ENCODE assay signal across 28 mouse cellular contexts in genomic region chr14:59616802-59617201, GRCm38 (mm10). TPM values are rescaled to one million over a fixed set of nuclear protein-coding genes. Genes with fewer than 3 reads are reported as not detected.
DNase-seq lines count a peak whose midpoint lies in the region; ATAC-seq lines count a peak whose summit lies in the region.
"Had no signal": no experiment of that assay in that cellular context is flagged by ENCODE, and none has a peak within 500 bp of the region (broad histone marks: within the 10 kb centered on the region; RNA-seq: fewer than 3 reads in every experiment).

No protein-coding gene starts in this region.

- no peak overlapping the region for H3K4me2 ChIP-seq in midbrain, embryonic 11.5 days
- no peak overlapping the region for H3K4me2 ChIP-seq in midbrain, embryonic 14.5 days (ENCODE audit: low read length)
- H3K4me2 ChIP-seq in limb, embryonic 12.5 days: peak overlapping the region; percentile 10; the same call in 1 of the 2 replicates
- H3K4me2 ChIP-seq: embryonic facial prominence, embryonic 13.5 days; embryonic facial prominence, embryonic 15.5 days; forebrain, embryonic 13.5 days; forebrain, embryonic 15.5 days had no signal

- no peak overlapping the region for H3K9ac ChIP-seq in midbrain, embryonic 11.5 days (ENCODE audit: low read length)
- no peak overlapping the region for H3K9ac ChIP-seq in midbrain, embryonic 14.5 days (replicated peaks; ENCODE audit: low read length)
- H3K9ac ChIP-seq in limb, embryonic 12.5 days (replicated peaks): no peak overlapping the region
- H3K9ac ChIP-seq: embryonic facial prominence, embryonic 13.5 days; embryonic facial prominence, embryonic 15.5 days; forebrain, embryonic 13.5 days; forebrain, embryonic 15.5 days; forebrain, postnatal 0 days had no signal

- 0 out of 2 replicates have a peak, but pooled peaks cover under 1% of the 10 kb centered on the region for H3K27me3 ChIP-seq in heart, embryonic 10.5 days (ENCODE audit: insufficient read depth, poor library complexity, severe bottlenecking)
- no peaks in the 10 kb centered on the region for H3K27me3 ChIP-seq in midbrain, embryonic 11.5 days (ENCODE audit: control insufficient read depth, insufficient read depth, low read length)
- no peaks in the 10 kb centered on the region for H3K27me3 ChIP-seq in midbrain, embryonic 14.5 days (ENCODE audit: control insufficient read depth, insufficient read depth, low read length)
- H3K27me3 ChIP-seq in limb, embryonic 12.5 days: no peaks in the 10 kb centered on the region
- H3K27me3 ChIP-seq: CH12.LX; embryonic facial prominence, embryonic 15.5 days; forebrain, embryonic 15.5 days had no signal

- H3K4me1 ChIP-seq in heart, embryonic 10.5 days: no peaks in the 10 kb centered on the region
- H3K4me1 ChIP-seq in midbrain, embryonic 11.5 days (ENCODE audit: control insufficient read depth, insufficient read depth, low read length): no peaks in the 10 kb centered on the region
- H3K4me1 ChIP-seq in midbrain, embryonic 14.5 days (ENCODE audit: control insufficient read depth, insufficient read depth, low read length): 0 out of 2 replicates have a peak, but pooled peaks cover 3% of the 10 kb centered on the region
- peaks cover 16% of the 10 kb centered on the region for H3K4me1 ChIP-seq in limb, embryonic 12.5 days (replicated peaks)
- H3K4me1 ChIP-seq: embryonic facial prominence, embryonic 13.5 days had no signal

- ATAC-seq in midbrain, embryonic 11.5 days (ENCODE audit: low FRiP score): no peak
- no peak for ATAC-seq in midbrain, embryonic 14.5 days (ENCODE audit: low FRiP score, low TSS enrichment)
- no peak for ATAC-seq in limb, embryonic 12.5 days (ENCODE audit: insufficient number of reproducible peaks, insufficient read depth, low FRiP score, low TSS enrichment, low read depth)
- ATAC-seq: activated CD4-positive, CD25-positive, alpha-beta regulatory T cell, adult 4 months; CD4-positive, CD25-positive, alpha-beta regulatory T cell, adult 4 months; forebrain, embryonic 13.5 days; forebrain, embryonic 15.5 days; forebrain, postnatal 0 days; Patski had no signal

- no peaks in the 10 kb centered on the region for H3K9me3 ChIP-seq in heart, embryonic 10.5 days
- no peaks in the 10 kb centered on the region for H3K9me3 ChIP-seq in midbrain, embryonic 11.5 days (ENCODE audit: control insufficient read depth, low read length)
- no peaks in the 10 kb centered on the region for H3K9me3 ChIP-seq in midbrain, embryonic 14.5 days (ENCODE audit: control insufficient read depth, low read length)
- no peaks in the 10 kb centered on the region for H3K9me3 ChIP-seq in limb, embryonic 12.5 days
- H3K9me3 ChIP-seq: embryonic facial prominence, embryonic 13.5 days; embryonic facial prominence, embryonic 15.5 days; forebrain, embryonic 10.5 days; forebrain, embryonic 13.5 days; forebrain, embryonic 15.5 days; G1E had no signal

- no peak overlapping the region for H3K4me3 ChIP-seq in heart, embryonic 10.5 days
- H3K4me3 ChIP-seq in midbrain, embryonic 11.5 days (ENCODE audit: low read depth, low read length): no peak overlapping the region
- H3K4me3 ChIP-seq in midbrain, embryonic 14.5 days (replicated peaks; ENCODE audit: low read depth, low read length): no peak overlapping the region
- no peak overlapping the region for H3K4me3 ChIP-seq in limb, embryonic 12.5 days (replicated peaks)
- H3K4me3 ChIP-seq: embryonic facial prominence, embryonic 13.5 days; embryonic facial prominence, embryonic 15.5 days; erythroblast, embryonic 14.5 days; forebrain, embryonic 10.5 days; forebrain, embryonic 13.5 days; forebrain, embryonic 15.5 days had no signal

- WGBS in heart, embryonic 10.5 days: 86% methylated on average over 7 of the region's 7 CpGs
- WGBS in midbrain, embryonic 11.5 days: 38% methylated on average over 7 of the region's 7 CpGs
- 43% methylated on average over 7 of the region's 7 CpGs for WGBS in midbrain, embryonic 14.5 days
- 29% methylated on average over 7 of the region's 7 CpGs for WGBS in limb, embryonic 12.5 days

- no peak overlapping the region for H3K27ac ChIP-seq in heart, embryonic 10.5 days
- no peak overlapping the region for H3K27ac ChIP-seq in midbrain, embryonic 11.5 days (ENCODE audit: low read depth, low read length)
- H3K27ac ChIP-seq in midbrain, embryonic 14.5 days (replicated peaks; ENCODE audit: low read depth, low read length): no peak overlapping the region
- H3K27ac ChIP-seq in limb, embryonic 12.5 days: no peak overlapping the region
- H3K27ac ChIP-seq: embryonic facial prominence, embryonic 13.5 days; embryonic facial prominence, embryonic 15.5 days; forebrain, embryonic 10.5 days; forebrain, embryonic 13.5 days; forebrain, embryonic 15.5 days had no signal

- DNase-seq in heart, adult 11 months: peak; percentile 59
- DNase-seq in heart, embryonic 10.5 days (ENCODE audit: low spot score): no peak
- peak; percentile 56 for DNase-seq in midbrain, embryonic 11.5 days (ENCODE audit: low spot score, missing footprints)
- DNase-seq in midbrain, embryonic 14.5 days: no peak
- DNase-seq in cerebellum, adult 9-10 months: no peak
- DNase-seq: adrenal gland, adult 8-10 months; adrenal gland, postnatal 14 days; adrenal gland, postnatal 36 days; B cell, adult 2 months; cerebellum, adult 11-12 months; cerebellum, adult 2 months; cerebellum, adult 9-11 months; cerebellum, postnatal 14 days; cerebellum, postnatal 36 days; embryo, embryonic 11 days; forebrain, postnatal 0 days had no signal

- H3K36me3 ChIP-seq in heart, embryonic 10.5 days: no peaks in the 10 kb centered on the region
- no peaks in the 10 kb centered on the region for H3K36me3 ChIP-seq in midbrain, embryonic 11.5 days (ENCODE audit: control insufficient read depth, insufficient read depth, low read length)
- H3K36me3 ChIP-seq in midbrain, embryonic 14.5 days (ENCODE audit: control insufficient read depth, insufficient read depth, low read length): no peaks in the 10 kb centered on the region
- H3K36me3 ChIP-seq in limb, embryonic 12.5 days: no peaks in the 10 kb centered on the region
- H3K36me3 ChIP-seq: embryonic facial prominence, embryonic 13.5 days; embryonic facial prominence, embryonic 15.5 days; forebrain, embryonic 10.5 days; forebrain, embryonic 15.5 days; G1E had no signal

RNA-seq across cellular contexts. Expression of gene Shisa2, which starts 8.3 kb away (rescaled TPM):
- polyA plus RNA-seq in heart, embryonic 10.5 days (2016; fragmentation: Nextera tagmentation; extraction: Ambion mirVana): 9.4 and 23.6 TPM in 2 replicates
- polyA plus RNA-seq in midbrain, embryonic 11.5 days (2014; fragmentation: Nextera tagmentation; extraction: Ambion mirVana): 11.2 and 12.0 TPM in 2 replicates
- polyA plus RNA-seq in midbrain, embryonic 14.5 days (2014; fragmentation: Nextera tagmentation; extraction: Ambion mirVana): 4.9 and 5.4 TPM in 2 replicates
- polyA plus RNA-seq in limb, embryonic 12.5 days (2016; fragmentation: Nextera tagmentation; extraction: Ambion mirVana): 89.9 and 96.0 TPM in 2 replicates
- polyA plus RNA-seq: CD4-positive, CD25-positive, alpha-beta regulatory T cell, adult 4 months; erythroblast, embryonic 14.5 days; Patski had no signal

RNA-seq across cellular contexts. Expression of gene Cdadc1, which starts 19.0 kb away (rescaled TPM):
- 25.7 and 28.0 TPM in 2 replicates for polyA plus RNA-seq in heart, embryonic 10.5 days (2016; fragmentation: Nextera tagmentation; extraction: Ambion mirVana)
- polyA plus RNA-seq in midbrain, embryonic 11.5 days (2014; fragmentation: Nextera tagmentation; extraction: Ambion mirVana): 33.3 and 33.7 TPM in 2 replicates
- polyA plus RNA-seq in midbrain, embryonic 14.5 days (2014; fragmentation: Nextera tagmentation; extraction: Ambion mirVana): 31.6 and 39.4 TPM in 2 replicates
- 33.1 and 35.5 TPM in 2 replicates for polyA plus RNA-seq in limb, embryonic 12.5 days (2016; fragmentation: Nextera tagmentation; extraction: Ambion mirVana)

Comparison
In these comparisons a context has a peak if more than half of its experiments do, and no peak if none do; other contexts are left out.
1. DNase-seq: peak in heart, adult 11 months (single experiment) and midbrain, embryonic 11.5 days (single experiment); none in heart, embryonic 10.5 days (single experiment), midbrain, embryonic 14.5 days (single experiment) and cerebellum, adult 9-10 months (single experiment).